Mouse (Mus musculus) liver, embryonic 14.5 days (tissue): Measurements from ENCODE around the gene Slc23a4. TPM values are rescaled to one million over a fixed set of nuclear protein-coding genes. Genes with fewer than 3 reads are reported as not detected.

ENCODE experiments used
- ATAC-seq: fragments of 200-750 bp; cut with Nextera tagmentation; 2 replicates; pipeline ENCODE4 v1.8.0; 2017; ENCODE audit warnings: moderate number of reproducible peaks, mild to moderate bottlenecking, moderate library complexity; ENCODE audit not compliant: insufficient read depth
- DNase-seq, 3 experiments: peaks; one replicate each; pipeline ENCODE4 v3.0.0-alpha.2; 2012 to 2013; ENCODE audit warnings: low read depth in 3 of 3, low spot score in 3 of 3
- H3K27ac ChIP-seq: fragments of 300-500 bp; sonication (generic); 2 replicates; pipeline ENCODE4 v1.5.1; 2014; ENCODE audit warnings: moderate library complexity, mild to moderate bottlenecking, control low read depth, inconsistent platforms
- H3K27me3 ChIP-seq: fragments of 300-500 bp; sonication (generic); 2 replicates; pipeline ENCODE4 v1.6.1; 2014; ENCODE audit warnings: mild to moderate bottlenecking, low read length, moderate library complexity; ENCODE audit not compliant: control insufficient read depth, insufficient read depth
- H3K36me3 ChIP-seq: fragments of 300-500 bp; sonication (generic); replicated peaks from 2 replicates; pipeline ENCODE4 v1.6.1; 2014; ENCODE audit warnings: low read depth; ENCODE audit not compliant: control insufficient read depth, insufficient read depth
- H3K4me1 ChIP-seq, 2 experiments: fragments of 200-500 bp in 1 of 2; fragments of 300-500 bp in 1 of 2; sonication (generic) in 1 of 2; replicated peaks; 2 replicates each; pipeline ENCODE4 v1.6.1; 2012 to 2014; ENCODE audit warnings: antibody characterized with exemption in 1 of 2, inconsistent platforms in 1 of 2, low read length in 1 of 2; ENCODE audit not compliant: control insufficient read depth in 2 of 2, insufficient read depth in 2 of 2
- H3K4me2 ChIP-seq: fragments of 300-500 bp; sonication (generic); 2 replicates; pipeline ENCODE4 v1.6.1; 2014; ENCODE audit warnings: low read depth, mild to moderate bottlenecking, control low read depth, moderate library complexity
- H3K4me3 ChIP-seq, 2 experiments: fragments of 200-500 bp in 1 of 2; fragments of 300-500 bp in 1 of 2; sonication (generic) in 1 of 2; 2 replicates each; pipeline ENCODE4 v1.5.1; 2012 to 2014; ENCODE audit warnings: low read depth in 2 of 2, low read length in 2 of 2, mild to moderate bottlenecking in 2 of 2, control low read depth in 1 of 2, inconsistent platforms in 1 of 2, moderate library complexity in 1 of 2; ENCODE audit not compliant: insufficient read depth in 1 of 2
- H3K9ac ChIP-seq: fragments of 300-500 bp; sonication (generic); replicated peaks from 2 replicates; pipeline ENCODE4 v1.6.1; 2014; ENCODE audit warnings: mild to moderate bottlenecking, control low read depth, moderate library complexity
- H3K9me3 ChIP-seq: fragments of 300-500 bp; sonication (generic); 2 replicates; pipeline ENCODE4 v1.6.1; 2016; ENCODE audit warnings: low read length, mixed read lengths; ENCODE audit not compliant: control insufficient read depth
- CTCF ChIP-seq: IDR thresholded peaks from 2 replicates; pipeline ENCODE4 v1.5.1; 2016; ENCODE audit warnings: antibody characterized with exemption, low read depth, control low read depth
- EP300 ChIP-seq: IDR thresholded peaks from 2 replicates; pipeline ENCODE4 v1.6.1; 2016; ENCODE audit warnings: antibody characterized with exemption, low read depth
- WGBS: fragments of 180-500 bp; shearing (Covaris S2); extraction: QIAGEN DNeasy Blood & Tissue Kit; methylation state at CpG from one replicate; pipeline ENCODE4 v1.1.7; 2014; ENCODE audit not compliant: insufficient replicate concordance; 5-methylcytosine and 5-hydroxymethylcytosine counted together
- polyA plus RNA-seq, 2 experiments: library from polyadenylated mRNA; depleted of rRNA in 1 of 2; stranded (reverse) in 1 of 2; unstranded in 1 of 2; fragments of >200 nt; fragmentation: Nextera tagmentation in 1 of 2; extraction: Ambion mirVana in 1 of 2; gene quantifications; 2 replicates each; pipeline versions ENCODE4 v1.2.1 to v1.2.3; 2012 to 2014

Gene Slc23a4
- polyA plus RNA-seq, 2 experiments = 0.06 to 0.17 TPM

- ATAC-seq = no peak
- no peak for TF ChIP-seq CTCF
- TF ChIP-seq EP300 = no peak
- Histone ChIP-seq H3K4me2 (no peak overlapping the region), H3K9me3 (no peaks in the 10 kb centered on the region), H3K4me1 (peaks cover 14 to 21% of the 10 kb centered on the region in 2 experiments), H3K36me3 (peaks cover 84% of the 10 kb centered on the region), H3K27me3 (no peaks in the 10 kb centered on the region), H3K4me3 (no peak overlapping the region), H3K9ac (no peak overlapping the region), H3K27ac (no peak overlapping the region)
- WGBS = 54% methylated on average over 9 of the region's 9 CpGs
- DNase-seq = no peak
Measured at GRCm38 (mm10) chr6:34901911-34902444, 86.2 kb downstream of the Slc23a4 start.

GRCm38 (mm10) chr6:34900990-34901389 lies 87.2 kb downstream of the Slc23a4 start:
- 90% methylated on average over 2 of the region's 2 CpGs for WGBS
- H3K27me3 ChIP-seq = no peaks in the 10 kb centered on the region
- no peak overlapping the region for H3K4me3 ChIP-seq
- H3K27ac ChIP-seq = no peak overlapping the region
- DNase-seq (no peak), ATAC-seq (no peak)
- H3K9ac ChIP-seq = no peak overlapping the region
- peaks cover 4 to 12% of the 10 kb centered on the region in 2 experiments for H3K4me1 ChIP-seq
- peaks cover 77% of the 10 kb centered on the region for H3K36me3 ChIP-seq
- TF ChIP-seq EP300 (no peak), CTCF (no peak)
- H3K9me3 ChIP-seq = no peaks in the 10 kb centered on the region
- no peak overlapping the region for H3K4me2 ChIP-seq

DNA sequence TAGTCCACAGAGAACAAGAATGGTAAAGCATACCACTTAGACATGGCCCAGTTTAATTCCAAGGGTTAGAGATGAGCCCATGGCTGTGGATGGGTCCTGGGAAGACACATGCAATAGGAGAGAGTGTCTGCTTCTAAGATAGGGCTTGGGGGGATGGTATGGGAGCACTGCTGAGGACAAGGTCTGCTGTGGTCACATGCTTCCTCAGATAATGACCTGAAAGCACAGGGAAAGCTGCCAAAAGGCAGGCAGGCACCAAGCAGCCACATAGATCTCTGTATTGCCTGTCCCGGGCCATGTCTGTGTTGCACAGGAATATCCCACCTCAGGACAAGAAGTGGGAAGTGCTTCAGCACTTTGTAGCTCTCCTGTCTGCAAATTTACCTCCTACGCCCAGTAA lies 89.1 kb downstream of the Slc23a4 start:
- no peaks in the 10 kb centered on the region for H3K9me3 ChIP-seq
- DNase-seq (no peak), ATAC-seq (peak; percentile 29; the same call in 1 of the 2 replicates)
- peaks cover 3 to 10% of the 10 kb centered on the region in 2 experiments; a peak in 3 of 4 replicates for H3K4me1 ChIP-seq
- H3K4me3 ChIP-seq = no peak overlapping the region
- H3K9ac ChIP-seq = no peak overlapping the region
- H3K27me3 ChIP-seq = no peaks in the 10 kb centered on the region
- H3K27ac ChIP-seq = no peak overlapping the region
- H3K36me3 ChIP-seq = peaks cover 76% of the 10 kb centered on the region
- TF ChIP-seq CTCF = no peak
- no peak for TF ChIP-seq EP300
- H3K4me2 ChIP-seq = no peak overlapping the region
- 67% methylated on average over 2 of the region's 2 CpGs for WGBS

DNA sequence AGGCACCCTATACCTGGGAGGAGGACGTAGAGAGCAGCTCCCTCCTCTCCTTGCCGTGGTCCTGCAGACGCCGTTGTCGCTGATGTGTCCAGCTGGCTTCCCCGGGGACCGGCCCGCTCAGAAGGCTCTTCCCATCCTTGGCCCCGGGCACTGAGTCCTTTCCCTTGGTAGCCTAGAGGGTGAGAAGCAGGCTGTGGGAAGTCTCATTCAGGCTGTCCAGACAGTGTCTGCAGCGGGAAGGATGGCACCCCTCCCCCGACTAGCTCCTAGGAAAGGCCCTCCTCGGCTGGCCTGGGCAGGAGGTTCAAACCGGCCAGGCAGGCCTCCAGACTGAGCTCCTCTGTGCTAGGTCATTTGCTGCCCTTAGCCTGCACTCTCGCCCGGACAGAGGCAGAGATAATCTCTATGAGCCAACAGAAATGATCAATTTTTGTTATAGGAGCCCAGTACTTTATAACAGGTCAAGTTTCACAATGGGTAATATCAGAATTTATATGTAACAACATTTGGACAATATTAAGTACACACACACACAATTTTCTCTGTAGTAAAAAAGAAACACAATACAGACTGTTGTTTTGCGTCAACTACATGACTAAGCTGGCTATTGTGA lies 91.9 kb downstream of the Slc23a4 start:
- peaks cover 56% of the 10 kb centered on the region for H3K36me3 ChIP-seq
- WGBS = 82% methylated on average over 16 of the region's 16 CpGs

DNA sequence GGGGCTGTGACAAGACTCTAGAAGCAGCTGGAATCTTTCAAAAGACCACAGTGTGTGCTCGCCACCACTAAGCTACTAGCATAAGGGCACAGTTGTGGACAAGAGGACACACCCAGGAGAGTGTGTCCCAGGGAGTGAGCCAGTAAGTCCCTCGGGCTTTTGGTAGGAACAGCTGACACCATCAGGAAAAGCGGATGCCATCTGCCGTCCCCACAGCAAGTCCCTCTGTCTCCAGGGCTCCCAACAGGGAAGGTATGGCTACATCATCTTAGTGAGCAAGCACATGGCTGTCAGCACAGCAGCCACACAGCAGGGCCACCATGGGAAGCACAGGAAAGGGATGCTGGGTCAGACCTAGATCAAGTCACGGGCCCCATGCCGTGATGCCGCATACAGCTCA lies 92.6 kb downstream of the Slc23a4 start:
- no peak overlapping the region for H3K4me3 ChIP-seq
- ATAC-seq (no peak), DNase-seq (no peak)
- no peak overlapping the region for H3K27ac ChIP-seq
- no peaks in the 10 kb centered on the region for H3K27me3 ChIP-seq
- H3K4me1 ChIP-seq = peaks cover 0 to 5% of the 10 kb centered on the region in 2 experiments; a peak in 1 of 4 replicates
- H3K9me3 ChIP-seq = no peaks in the 10 kb centered on the region
- H3K36me3 ChIP-seq = peaks cover 49% of the 10 kb centered on the region
- no peak overlapping the region for H3K4me2 ChIP-seq
- TF ChIP-seq CTCF = no peak
- TF ChIP-seq EP300 = no peak
- H3K9ac ChIP-seq = no peak overlapping the region
- WGBS = 89% methylated on average over 7 of the region's 7 CpGs

More for the DNA sequence above, 91.9 kb downstream of the Slc23a4 start:
- H3K9ac ChIP-seq = no peak overlapping the region
- no peaks in the 10 kb centered on the region for H3K27me3 ChIP-seq
- H3K4me2 ChIP-seq = no peak overlapping the region
- no peak overlapping the region for H3K27ac ChIP-seq
- TF ChIP-seq CTCF (no peak), EP300 (no peak)
- DNase-seq = no peak
- H3K4me3 ChIP-seq = no peak overlapping the region
- no peaks in the 10 kb centered on the region for H3K9me3 ChIP-seq
- H3K4me1 ChIP-seq = peaks cover 0 to 5% of the 10 kb centered on the region in 2 experiments; a peak in 1 of 4 replicates
- ATAC-seq = no peak

Other genes with a start within 250 kb of the Slc23a4 start
- 1.4 and 3.0 TPM in 2 replicates for gene Agbl3, start 208.0 kb downstream of the Slc23a4 start, polyA plus RNA-seq (2012; rRNA removed)
- 2.8 and 4.0 TPM in 2 replicates for gene Agbl3, start 208.0 kb downstream of the Slc23a4 start, polyA plus RNA-seq (2014; fragmentation: Nextera tagmentation; extraction: Ambion mirVana)
- 1.6 and 1.7 TPM in 2 replicates for gene Tmem140, start 125.3 kb downstream of the Slc23a4 start, polyA plus RNA-seq (2012; rRNA removed)
- 2.6 and 2.9 TPM in 2 replicates for gene Tmem140, start 125.3 kb downstream of the Slc23a4 start, polyA plus RNA-seq (2014; fragmentation: Nextera tagmentation; extraction: Ambion mirVana)
- gene Cyren, start 110.3 kb downstream of the Slc23a4 start, polyA plus RNA-seq (2012; rRNA removed) = 5.4 and 7.2 TPM in 2 replicates
- gene Cyren, start 110.3 kb downstream of the Slc23a4 start, polyA plus RNA-seq (2014; fragmentation: Nextera tagmentation; extraction: Ambion mirVana) = 4.2 and 6.3 TPM in 2 replicates
- gene Wdr91, start 77.5 kb downstream of the Slc23a4 start, polyA plus RNA-seq (2012; rRNA removed) = 17.4 and 21.5 TPM in 2 replicates
- 9.5 and 9.7 TPM in 2 replicates for gene Wdr91, start 77.5 kb downstream of the Slc23a4 start, polyA plus RNA-seq (2014; fragmentation: Nextera tagmentation; extraction: Ambion mirVana)
- not detected in 2 replicates for gene Stra8, start 68.2 kb downstream of the Slc23a4 start, polyA plus RNA-seq (2012; rRNA removed)
- not detected in 2 replicates for gene Stra8, start 68.2 kb downstream of the Slc23a4 start, polyA plus RNA-seq (2014; fragmentation: Nextera tagmentation; extraction: Ambion mirVana)
- 7.0 and 7.3 TPM in 2 replicates for gene Cnot4, start 145.3 kb upstream of the Slc23a4 start, polyA plus RNA-seq (2012; rRNA removed)
- 11.2 and 12.0 TPM in 2 replicates for gene Cnot4, start 145.3 kb upstream of the Slc23a4 start, polyA plus RNA-seq (2014; fragmentation: Nextera tagmentation; extraction: Ambion mirVana)
- gene Nup205, start 189.0 kb upstream of the Slc23a4 start, polyA plus RNA-seq (2012; rRNA removed) = 15.8 and 19.3 TPM in 2 replicates
- gene Nup205, start 189.0 kb upstream of the Slc23a4 start, polyA plus RNA-seq (2014; fragmentation: Nextera tagmentation; extraction: Ambion mirVana) = 22.3 and 24.7 TPM in 2 replicates